9 mouse cellular contexts compared by ENCODE assay signal in genomic region chr8:110500253-110500652, GRCm38 (mm10).
A peak's percentile ranks its signal among the peaks of the same experiment; 100 is the strongest.
DNase-seq lines count a peak whose midpoint lies in the region; ATAC-seq lines count a peak whose summit lies in the region.
"Had no signal": no experiment of that assay in that cellular context is flagged by ENCODE, and none has a peak within 500 bp of the region (broad histone marks: within the 10 kb centered on the region; RNA-seq: fewer than 3 reads in every experiment).

No protein-coding gene starts in this region.

- no peaks in the 10 kb centered on the region for H3K36me3 ChIP-seq in midbrain, embryonic 12.5 days
- H3K36me3 ChIP-seq in midbrain, embryonic 15.5 days (replicated peaks): no peaks in the 10 kb centered on the region
- no peaks in the 10 kb centered on the region for H3K36me3 ChIP-seq in stomach, embryonic 15.5 days

- WGBS in midbrain, embryonic 12.5 days: 34% methylated on average over 9 of the region's 10 CpGs
- WGBS in midbrain, embryonic 15.5 days: 35% methylated on average over 10 of the region's 10 CpGs
- WGBS in stomach, embryonic 15.5 days: 16% methylated on average over 10 of the region's 10 CpGs

- no peak overlapping the region for H3K4me3 ChIP-seq in midbrain, embryonic 12.5 days
- H3K4me3 ChIP-seq in midbrain, embryonic 15.5 days: no peak overlapping the region
- no peak overlapping the region for H3K4me3 ChIP-seq in stomach, embryonic 15.5 days (replicated peaks)
- H3K4me3 ChIP-seq: heart, adult 2 months had no signal

- H3K4me2 ChIP-seq in midbrain, embryonic 12.5 days (replicated peaks): no peak overlapping the region
- no peak overlapping the region for H3K4me2 ChIP-seq in midbrain, embryonic 15.5 days
- no peak overlapping the region for H3K4me2 ChIP-seq in stomach, embryonic 15.5 days

- no peaks in the 10 kb centered on the region for H3K9me3 ChIP-seq in midbrain, embryonic 12.5 days
- no peaks in the 10 kb centered on the region for H3K9me3 ChIP-seq in midbrain, embryonic 15.5 days
- no peaks in the 10 kb centered on the region for H3K9me3 ChIP-seq in stomach, embryonic 15.5 days

- intact Hi-C loops in left cerebral cortex, postnatal 14 days (cut with DNase I): no loop called here

- peak; percentile 84 for ATAC-seq in midbrain, embryonic 12.5 days (ENCODE audit: low FRiP score, low read depth)
- ATAC-seq in midbrain, embryonic 15.5 days (replicated peaks): no peak
- ATAC-seq in stomach, embryonic 15.5 days (ENCODE audit: insufficient read depth, low FRiP score, low read depth): peak; percentile 86

- peaks cover 3% of the 10 kb centered on the region; the same call in 1 of the 2 replicates for H3K4me1 ChIP-seq in midbrain, embryonic 12.5 days
- H3K4me1 ChIP-seq in midbrain, embryonic 15.5 days: no peaks in the 10 kb centered on the region
- H3K4me1 ChIP-seq in stomach, embryonic 15.5 days: no peaks in the 10 kb centered on the region

- H3K9ac ChIP-seq in midbrain, embryonic 12.5 days (replicated peaks): no peak overlapping the region
- no peak overlapping the region for H3K9ac ChIP-seq in midbrain, embryonic 15.5 days
- H3K9ac ChIP-seq in stomach, embryonic 15.5 days: no peak overlapping the region

- DNase-seq in adrenal gland, adult (ENCODE audit: inconsistent age in 2 of 2, low spot score in 1 of 2): peak; percentile 44 to 83
- no peak for DNase-seq in adrenal gland, postnatal 4 days (ENCODE audit: low spot score in 2 of 2)
- DNase-seq in kidney, postnatal 4 days: peak; percentile 43 to 52
- no peak for DNase-seq in gastrocnemius, postnatal 4 days (ENCODE audit: low spot score in 2 of 2)
- DNase-seq in left cerebral cortex, postnatal 14 days (ENCODE audit: low spot score in 2 of 2): no peak
- DNase-seq: heart, adult 2 months had no signal

- H3K27ac ChIP-seq in midbrain, embryonic 12.5 days (replicated peaks): no peak overlapping the region
- H3K27ac ChIP-seq in midbrain, embryonic 15.5 days: no peak overlapping the region
- H3K27ac ChIP-seq in stomach, embryonic 15.5 days: no peak overlapping the region
- H3K27ac ChIP-seq: heart, adult 2 months had no signal

- H3K27me3 ChIP-seq in midbrain, embryonic 12.5 days: peaks cover 5% of the 10 kb centered on the region
- no peaks in the 10 kb centered on the region for H3K27me3 ChIP-seq in midbrain, embryonic 15.5 days (replicated peaks)
- H3K27me3 ChIP-seq in stomach, embryonic 15.5 days (replicated peaks): no peaks in the 10 kb centered on the region

Comparison
In these comparisons a context has a peak if more than half of its experiments do, and no peak if none do; other contexts are left out.
1. DNase-seq: peak in adrenal gland, adult (2 of 2) and kidney, postnatal 4 days (2 of 2); none in adrenal gland, postnatal 4 days (0 of 2), gastrocnemius, postnatal 4 days (0 of 2) and left cerebral cortex, postnatal 14 days (0 of 2).